In genomic region chr11:96020622-96021021, GRCm38 (mm10) we compare ENCODE assay signal across 20 mouse cellular contexts. TPM values are rescaled to one million over a fixed set of nuclear protein-coding genes. Genes with fewer than 3 reads are reported as not detected.
"Had no signal": no experiment of that assay in that cellular context is flagged by ENCODE, and none has a peak within 500 bp of the region (broad histone marks: within the 10 kb centered on the region; RNA-seq: fewer than 3 reads in every experiment).

No protein-coding gene starts in this region.

- DNase-seq: kidney, adult 2 months; kidney, postnatal 4 days; lung, adult 2 months; lung, postnatal 36 days; thymus, postnatal 14 days had no signal

- H3K4me3 ChIP-seq: kidney, embryonic 15.5 days; layer of hippocampus, adult 2 months; limb, embryonic 10.5 days; liver, embryonic 15.5 days; midbrain, embryonic 15.5 days; neural tube, embryonic 12.5 days had no signal

- H3K27ac ChIP-seq: kidney, embryonic 15.5 days; layer of hippocampus, adult 2 months; limb, embryonic 10.5 days; liver, embryonic 15.5 days; midbrain, embryonic 15.5 days; neural tube, embryonic 12.5 days; stomach, postnatal 0 days had no signal

- H3K9me3 ChIP-seq: kidney, embryonic 15.5 days; limb, embryonic 10.5 days; liver, embryonic 15.5 days; midbrain, embryonic 15.5 days; neural tube, embryonic 12.5 days had no signal

- ATAC-seq: lung, postnatal 0 days; midbrain, embryonic 15.5 days had no signal

- H3K27me3 ChIP-seq: midbrain, embryonic 15.5 days; neural tube, embryonic 12.5 days had no signal

- H3K4me2 ChIP-seq: kidney, embryonic 15.5 days; liver, embryonic 11.5 days; liver, embryonic 15.5 days; midbrain, embryonic 15.5 days; neural tube, embryonic 12.5 days had no signal

- H3K9ac ChIP-seq: kidney, embryonic 15.5 days; liver, embryonic 15.5 days; midbrain, embryonic 15.5 days; neural tube, embryonic 12.5 days had no signal

- H3K36me3 ChIP-seq: kidney, embryonic 15.5 days; limb, embryonic 10.5 days; liver, embryonic 15.5 days; midbrain, embryonic 15.5 days; neural tube, embryonic 12.5 days had no signal

- H3K4me1 ChIP-seq: midbrain, embryonic 15.5 days; neural tube, embryonic 12.5 days had no signal

RNA-seq across cellular contexts. Expression of gene Gip, which starts 3.7 kb away (rescaled TPM):
- total RNA-seq: layer of hippocampus, adult 2 months; layer of hippocampus, postnatal 10 days; left cerebral cortex, postnatal 10 days; megakaryocyte progenitor cell, adult 5-6 weeks; monocyte, adult 5-6 weeks; neutrophil, adult 5-6 weeks had no signal
- polyA plus RNA-seq: kidney, adult 2 months; kidney, embryonic 15.5 days; limb, embryonic 10.5 days; limb, embryonic 14.5 days; liver, embryonic 11.5 days; liver, embryonic 15.5 days; lung, adult 2 months; lung, postnatal 0 days; midbrain, embryonic 15.5 days; neural tube, embryonic 12.5 days had no signal

RNA-seq across cellular contexts. Expression of gene Igf2bp1, which starts 14.9 kb away (rescaled TPM):
- total RNA-seq: layer of hippocampus, adult 2 months; megakaryocyte progenitor cell, adult 5-6 weeks; monocyte, adult 5-6 weeks; neutrophil, adult 5-6 weeks had no signal
